Mouse (Mus musculus) stomach, postnatal 0 days (tissue): Measurements from ENCODE around the gene Dhrs1. TPM values are rescaled to one million over a fixed set of nuclear protein-coding genes. Genes with fewer than 3 reads are reported as not detected.
"Not testable (repeated sequence)": the region's sequence is repeated elsewhere in the genome, so short reads cannot be mapped to it uniquely, and the experiment has no call there.

Experiments used
- ATAC-seq: fragments of 200-750 bp; cut with Nextera tagmentation; 2 replicates; pipeline ENCODE4 v1.8.0; 2017; ENCODE audit not compliant: low FRiP score, low TSS enrichment
- DNase-seq: peaks from one replicate; pipeline ENCODE4 v3.0.0-alpha.2; 2016; ENCODE audit warnings: low spot score
- H3K27ac ChIP-seq: fragments of 300-500 bp; sonication (generic); replicated peaks from 2 replicates; pipeline ENCODE4 v1.5.1; 2014; ENCODE audit warnings: mild to moderate bottlenecking, control low read depth
- H3K27me3 ChIP-seq: fragments of 300-500 bp; sonication (generic); 2 replicates; pipeline ENCODE4 v1.6.1; 2014; ENCODE audit warnings: low read length; ENCODE audit not compliant: control insufficient read depth, insufficient read depth
- H3K36me3 ChIP-seq: fragments of 300-500 bp; sonication (generic); 2 replicates; pipeline ENCODE4 v1.6.1; 2014; ENCODE audit warnings: low read length, mixed read lengths; ENCODE audit not compliant: control insufficient read depth, insufficient read depth
- H3K4me1 ChIP-seq: fragments of 300-500 bp; sonication (generic); replicated peaks from 2 replicates; pipeline ENCODE4 v1.6.1; 2014; ENCODE audit warnings: antibody characterized with exemption; ENCODE audit not compliant: control insufficient read depth, insufficient read depth
- H3K4me2 ChIP-seq: fragments of 300-500 bp; sonication (generic); replicated peaks from 2 replicates; pipeline ENCODE4 v1.6.1; 2014; ENCODE audit warnings: low read depth, mild to moderate bottlenecking, control low read depth, moderate library complexity
- H3K4me3 ChIP-seq: fragments of 300-500 bp; sonication (generic); 2 replicates; pipeline ENCODE4 v1.5.1; 2014; ENCODE audit warnings: low read depth, low read length, control low read depth
- H3K9ac ChIP-seq: fragments of 300-500 bp; sonication (generic); 2 replicates; pipeline ENCODE4 v1.6.1; 2014; ENCODE audit warnings: mild to moderate bottlenecking, low read length, control low read depth, mixed read lengths
- H3K9me3 ChIP-seq: fragments of 300-500 bp; sonication (generic); 2 replicates; pipeline ENCODE4 v1.6.1; 2016; ENCODE audit warnings: low read length; ENCODE audit not compliant: control insufficient read depth
- CTCF ChIP-seq: IDR thresholded peaks from 2 replicates; pipeline ENCODE4 v1.5.1; 2016; ENCODE audit warnings: antibody characterized with exemption, low read depth, mild to moderate bottlenecking, moderate library complexity
- EP300 ChIP-seq: optimal IDR thresholded peaks from 2 replicates; pipeline ENCODE3; 2016; ENCODE audit warnings: antibody characterized with exemption
- WGBS: fragments of 180-500 bp; shearing (Covaris S2); extraction: QIAGEN DNeasy Blood & Tissue Kit; methylation state at CpG from one replicate; pipeline ENCODE4 v1.1.7; 2014; 5-methylcytosine and 5-hydroxymethylcytosine counted together
- polyA plus RNA-seq: library from polyadenylated mRNA; unstranded; fragments of >200 nt; fragmentation: Nextera tagmentation; extraction: Ambion mirVana; gene quantifications from 2 replicates; pipeline ENCODE4 v1.2.1, GENCODE M21; 2015

Dhrs1 gene
- polyA plus RNA-seq, 1 experiment from 2014 or later: 92.3 TPM

- H3K27ac ChIP-seq: peak within 1 kb of the TSS; percentile 85
- TF ChIP-seq EP300 (no peak), CTCF (no peak)
- ATAC-seq (no peak), DNase-seq (no peak)
- no peaks in the 10 kb centered on the region for H3K27me3 ChIP-seq
- WGBS: 71% methylated on average over 6 of the region's 6 CpGs
- peak within 1 kb of the TSS; percentile 76 for H3K9ac ChIP-seq
- H3K4me2 ChIP-seq: peak within 1 kb of the TSS; percentile 98
- H3K4me3 ChIP-seq: peak within 1 kb of the TSS; percentile 51
- no peaks in the 10 kb centered on the region for H3K9me3 ChIP-seq
- H3K36me3 ChIP-seq: no peaks in the 10 kb centered on the region
- H3K4me1 ChIP-seq: peaks cover 3% of the 10 kb centered on the region; the same call in 1 of the 2 replicates
Observed at GRCm38 (mm10) chr14:55761163-55761562, 15.7 kb upstream of the Dhrs1 start, which contains the start of gene Ltb4r2. Ltb4r2 (plus strand) TSS chr14:55761428.

- not testable (repeated sequence) for H3K36me3 ChIP-seq, H3K4me1 ChIP-seq, H3K27ac ChIP-seq, H3K27me3 ChIP-seq, H3K9me3 ChIP-seq
- Histone ChIP-seq H3K4me3 (peak overlapping the region; percentile 17; the same call in 1 of the 2 replicates), H3K9ac (peak overlapping the region; percentile 45; the same call in 1 of the 2 replicates), H3K4me2 (peak overlapping the region; percentile 50)
- 0% methylated on average over 5 of the region's 6 CpGs for WGBS
- ATAC-seq (peak; percentile 22; the same call in 1 of the 2 replicates), DNase-seq (peak; percentile 87)
- TF ChIP-seq CTCF: peak; percentile 81
Observed at GRCm38 (mm10) chr14:55760156-55760555, 14.7 kb upstream of the Dhrs1 start.

GRCm38 (mm10) chr14:55758363-55758784, 12.9 kb upstream of the Dhrs1 start, which contains the start of gene Cideb:
Cideb (minus strand) TSS chr14:55758458.
- H3K4me3 ChIP-seq: peak within 1 kb of the TSS; percentile 15
- H3K4me1 ChIP-seq: peaks cover 3% of the 10 kb centered on the region; the same call in 1 of the 2 replicates
- DNase-seq (peak; percentile 78), ATAC-seq (peak; percentile 79)
- 13% methylated on average over 8 of the region's 8 CpGs for WGBS
- no peaks in the 10 kb centered on the region for H3K9me3 ChIP-seq
- TF ChIP-seq EP300: no peak
- TF ChIP-seq CTCF: peak; percentile 91
- no peaks in the 10 kb centered on the region for H3K27me3 ChIP-seq
- H3K27ac ChIP-seq: peak within 1 kb of the TSS; percentile 63
- no peak within 1 kb of the TSS for H3K9ac ChIP-seq
- H3K4me2 ChIP-seq: peak within 1 kb of the TSS; percentile 29
- H3K36me3 ChIP-seq: peaks cover 15% of the 10 kb centered on the region; the same call in 1 of the 2 replicates

GRCm38 (mm10) chr14:55757566-55757965, 12.1 kb upstream of the Dhrs1 start:
- TF ChIP-seq CTCF (no peak), EP300 (no peak)
- Histone ChIP-seq H3K27ac (peak overlapping the region; percentile 63), H3K27me3 (no peaks in the 10 kb centered on the region), H3K9me3 (no peaks in the 10 kb centered on the region), H3K4me2 (peak overlapping the region; percentile 29; the same call in 1 of the 2 replicates), H3K4me3 (no peak overlapping the region; the same call in 1 of the 2 replicates), H3K4me1 (no peaks in the 10 kb centered on the region; the same call in 1 of the 2 replicates), H3K9ac (no peak overlapping the region), H3K36me3 (peaks cover 21% of the 10 kb centered on the region; the same call in 1 of the 2 replicates)
- 68% methylated on average over 6 of the region's 6 CpGs for WGBS
- DNase-seq: peak; percentile 43
- peak; percentile 36 for ATAC-seq

GRCm38 (mm10) chr14:55747051-55747847, 1.8 kb upstream of the Dhrs1 start:
- H3K27ac ChIP-seq: no peak overlapping the region
- H3K9me3 ChIP-seq: no peaks in the 10 kb centered on the region
- no peak for DNase-seq
- H3K4me1 ChIP-seq: peaks cover 9% of the 10 kb centered on the region
- 82% methylated on average over 10 of the region's 10 CpGs for WGBS
- TF ChIP-seq CTCF (peak; percentile 25; the same call in 1 of the 2 replicates), EP300 (no peak)
- H3K4me2 ChIP-seq: no peak overlapping the region
- no peak overlapping the region for H3K9ac ChIP-seq
- peaks cover 14% of the 10 kb centered on the region for H3K36me3 ChIP-seq
- H3K27me3 ChIP-seq: no peaks in the 10 kb centered on the region
- ATAC-seq: no peak
- H3K4me3 ChIP-seq: no peak overlapping the region

- 0% methylated on average over 31 of the region's 31 CpGs for WGBS
- peaks cover 10% of the 10 kb centered on the region; the same call in 1 of the 2 replicates for H3K36me3 ChIP-seq
- DNase-seq: no peak
- H3K4me2 ChIP-seq: peak overlapping the region; percentile 64
- H3K9me3 ChIP-seq: no peaks in the 10 kb centered on the region
- TF ChIP-seq CTCF: no peak
- no peak for TF ChIP-seq EP300
- no peaks in the 10 kb centered on the region for H3K27me3 ChIP-seq
- peak overlapping the region; percentile 79 for H3K9ac ChIP-seq
- ATAC-seq: no peak
- peaks cover 9% of the 10 kb centered on the region for H3K4me1 ChIP-seq
- H3K27ac ChIP-seq: peak overlapping the region; percentile 69
- H3K4me3 ChIP-seq: peak overlapping the region; percentile 89
Observed at GRCm38 (mm10) chr14:55745861-55746237, 359 bp upstream of the Dhrs1 start.
